ENCODE assay signal across 8 mouse cellular contexts in genomic region chr2:169035315-169035714, GRCm38 (mm10).
A peak's percentile ranks its signal among the peaks of the same experiment; 100 is the strongest.
DNase-seq lines count a peak whose midpoint lies in the region; ATAC-seq and TF ChIP-seq lines count a peak whose summit lies in the region.

No protein-coding gene starts in this region.

- peak; percentile 38 for DNase-seq in hindbrain, embryonic 10.5 days (ENCODE audit: low spot score)
- DNase-seq in hindbrain, embryonic 14.5 days (ENCODE audit: low spot score), result no peak
- no peak for DNase-seq in testis, postnatal 14 days (ENCODE audit: low spot score)
- DNase-seq in embryonic facial prominence, embryonic 11.5 days (ENCODE audit: low spot score), result peak; percentile 45
- peak; percentile 64 for DNase-seq in retina, embryonic 14.5 days (ENCODE audit: low spot score)
- no peak for DNase-seq in layer of hippocampus, postnatal 36 days
- DNase-seq in frontal cortex, postnatal 25 days (ENCODE audit: low spot score in 2 of 2), result no peak

- no peaks in the 10 kb centered on the region for H3K27me3 ChIP-seq in hindbrain, embryonic 10.5 days (ENCODE audit: insufficient read depth, poor library complexity, severe bottlenecking)
- H3K27me3 ChIP-seq in hindbrain, embryonic 14.5 days (ENCODE audit: control insufficient read depth, insufficient read depth, low read length), result no peaks in the 10 kb centered on the region
- no peaks in the 10 kb centered on the region for H3K27me3 ChIP-seq in testis, adult 2 months (ENCODE audit: control insufficient read depth, insufficient read depth, low read length)
- no peaks in the 10 kb centered on the region for H3K27me3 ChIP-seq in embryonic facial prominence, embryonic 11.5 days (ENCODE audit: control insufficient read depth, insufficient read depth, low read length)

- no peak overlapping the region for H3K4me3 ChIP-seq in hindbrain, embryonic 10.5 days
- no peak overlapping the region for H3K4me3 ChIP-seq in hindbrain, embryonic 14.5 days (replicated peaks; ENCODE audit: low read length)
- no peak overlapping the region for H3K4me3 ChIP-seq in testis, adult 2 months (ENCODE audit: control insufficient read depth, low read depth, low read length)
- H3K4me3 ChIP-seq in embryonic facial prominence, embryonic 11.5 days (ENCODE audit: low read depth, low read length), result no peak overlapping the region

- H3K27ac ChIP-seq in hindbrain, embryonic 10.5 days, result no peak overlapping the region
- H3K27ac ChIP-seq in hindbrain, embryonic 14.5 days, result no peak overlapping the region
- H3K27ac ChIP-seq in testis, adult 2 months (ENCODE audit: control insufficient read depth, insufficient read depth, low read depth, low read length), result no peak overlapping the region
- no peak overlapping the region for H3K27ac ChIP-seq in embryonic facial prominence, embryonic 11.5 days (replicated peaks; ENCODE audit: low read depth, low read length)

- H3K9me3 ChIP-seq in hindbrain, embryonic 10.5 days, result no peaks in the 10 kb centered on the region
- H3K9me3 ChIP-seq in hindbrain, embryonic 14.5 days (ENCODE audit: control insufficient read depth, low read length), result no peaks in the 10 kb centered on the region
- H3K9me3 ChIP-seq in embryonic facial prominence, embryonic 11.5 days (replicated peaks; ENCODE audit: control insufficient read depth, low read length), result no peaks in the 10 kb centered on the region

- ATAC-seq in hindbrain, embryonic 14.5 days (ENCODE audit: low FRiP score), result no peak
- no peak for ATAC-seq in embryonic facial prominence, embryonic 11.5 days (replicated peaks; ENCODE audit: insufficient number of reproducible peaks, low FRiP score, low TSS enrichment, low read depth)

- no peak overlapping the region for H3K4me2 ChIP-seq in hindbrain, embryonic 14.5 days (replicated peaks)
- no peak overlapping the region for H3K4me2 ChIP-seq in embryonic facial prominence, embryonic 11.5 days (ENCODE audit: low read depth, low read length)

- no peak for TF ChIP-seq POLR2A in testis, adult 2 months (IDR thresholded peaks at IDR 0.05; ENCODE audit: control insufficient read depth, low read depth, low read length)

- H3K9ac ChIP-seq in hindbrain, embryonic 14.5 days, result no peak overlapping the region
- no peak overlapping the region for H3K9ac ChIP-seq in embryonic facial prominence, embryonic 11.5 days (replicated peaks; ENCODE audit: low read length)

- H3K36me3 ChIP-seq in hindbrain, embryonic 10.5 days, result no peaks in the 10 kb centered on the region
- no peaks in the 10 kb centered on the region for H3K36me3 ChIP-seq in hindbrain, embryonic 14.5 days (replicated peaks; ENCODE audit: control insufficient read depth, insufficient read depth)
- no peaks in the 10 kb centered on the region for H3K36me3 ChIP-seq in testis, adult 2 months (ENCODE audit: control insufficient read depth, insufficient read depth, low read length)
- no peaks in the 10 kb centered on the region for H3K36me3 ChIP-seq in embryonic facial prominence, embryonic 11.5 days (replicated peaks; ENCODE audit: control insufficient read depth, insufficient read depth, low read depth, low read length)

- H3K4me1 ChIP-seq in hindbrain, embryonic 10.5 days (replicated peaks), result peaks cover 21% of the 10 kb centered on the region
- H3K4me1 ChIP-seq in hindbrain, embryonic 14.5 days (replicated peaks; ENCODE audit: control insufficient read depth, insufficient read depth, low read length), result peaks cover 7% of the 10 kb centered on the region
- no peaks in the 10 kb centered on the region for H3K4me1 ChIP-seq in testis, adult 2 months (ENCODE audit: control insufficient read depth, insufficient read depth, low read length)
- no peaks in the 10 kb centered on the region for H3K4me1 ChIP-seq in embryonic facial prominence, embryonic 11.5 days (ENCODE audit: control insufficient read depth, insufficient read depth, low read length)

- peak; percentile 77; the same call in 1 of the 2 replicates for TF ChIP-seq CTCF in testis, adult 2 months (IDR thresholded peaks at IDR 0.05; ENCODE audit: control insufficient read depth, insufficient read depth, insufficient replicate concordance, low read depth, low read length)

- 38% methylated on average over 3 of the region's 3 CpGs for WGBS in hindbrain, embryonic 10.5 days
- WGBS in hindbrain, embryonic 14.5 days, result 45% methylated on average over 3 of the region's 3 CpGs
- 27% methylated on average over 3 of the region's 3 CpGs for WGBS in embryonic facial prominence, embryonic 11.5 days

Comparison
In these comparisons a context has a peak if more than half of its experiments do, and no peak if none do; other contexts are left out.
1. DNase-seq: peak in hindbrain, embryonic 10.5 days (single experiment), embryonic facial prominence, embryonic 11.5 days (single experiment) and retina, embryonic 14.5 days (single experiment); none in hindbrain, embryonic 14.5 days (single experiment), testis, postnatal 14 days (single experiment), layer of hippocampus, postnatal 36 days (0 of 2) and frontal cortex, postnatal 25 days (0 of 2).